Comparison of ENCODE assay signal across 19 mouse cellular contexts in genomic region chr9:78299143-78299542, GRCm38 (mm10). TPM values are rescaled to one million over a fixed set of nuclear protein-coding genes. Genes with fewer than 3 reads are reported as not detected.
DNase-seq lines count a peak whose midpoint lies in the region; ATAC-seq and TF ChIP-seq lines count a peak whose summit lies in the region.
"Not testable (repeated sequence)": the region's sequence is repeated elsewhere in the genome, so short reads cannot be mapped to it uniquely, and the experiment has no call there.
"Had no signal": no experiment of that assay in that cellular context is flagged by ENCODE, and none has a peak within 500 bp of the region (broad histone marks: within the 10 kb centered on the region; RNA-seq: fewer than 3 reads in every experiment).

No protein-coding gene starts in this region.

- peak; percentile 63 for DNase-seq in 3T3-L1 (ENCODE audit: low read depth, low spot score)
- DNase-seq in cerebellum, postnatal 10 days, result peak; percentile 7 to 28
- DNase-seq in lung, postnatal 0 days (ENCODE audit: low spot score), result peak; percentile 36
- DNase-seq in lung, postnatal 36 days, result peak; percentile 15

- H3K27me3 ChIP-seq in intestine, embryonic 15.5 days (replicated peaks); intestine, postnatal 0 days (replicated peaks; ENCODE audit: control insufficient read depth, insufficient read depth, low read length); lung, postnatal 0 days (replicated peaks; ENCODE audit: insufficient read depth, low read length); stomach, embryonic 16.5 days (ENCODE audit: control insufficient read depth, insufficient read depth, low read length): not testable (repeated sequence)

- peak; percentile 86 for ATAC-seq in intestine, embryonic 15.5 days
- peak; percentile 74 for ATAC-seq in intestine, postnatal 0 days
- ATAC-seq in lung, postnatal 0 days, result peak; percentile 59
- peak; percentile 58; the same call in 1 of the 2 replicates for ATAC-seq in stomach, embryonic 16.5 days (ENCODE audit: insufficient read depth, low FRiP score)

- not testable (repeated sequence) for H3K4me2 ChIP-seq in intestine, embryonic 15.5 days (replicated peaks); intestine, postnatal 0 days (replicated peaks; ENCODE audit: low read depth); lung, postnatal 0 days (replicated peaks; ENCODE audit: low read depth, low read length); stomach, embryonic 16.5 days (ENCODE audit: low read depth, low read length)

- H3K4me3 ChIP-seq in intestine, embryonic 15.5 days (replicated peaks); intestine, postnatal 0 days (ENCODE audit: low read depth, low read length); lung, postnatal 0 days (ENCODE audit: low read depth, low read length); stomach, embryonic 16.5 days (replicated peaks; ENCODE audit: low read length): not testable (repeated sequence)

- H3K4me1 ChIP-seq in intestine, embryonic 15.5 days (replicated peaks); intestine, postnatal 0 days (replicated peaks; ENCODE audit: control insufficient read depth, insufficient read depth, low read length); lung, postnatal 0 days (ENCODE audit: insufficient read depth, low read depth, low read length); stomach, embryonic 16.5 days (ENCODE audit: control insufficient read depth, insufficient read depth, low read length): not testable (repeated sequence)

- H3K9me3 ChIP-seq in intestine, embryonic 15.5 days; intestine, postnatal 0 days (ENCODE audit: control insufficient read depth); lung, postnatal 0 days (ENCODE audit: low read length); stomach, embryonic 16.5 days (replicated peaks; ENCODE audit: control insufficient read depth, low read length): not testable (repeated sequence)

- WGBS in intestine, embryonic 15.5 days, result 70% methylated on average over 1 of the region's 1 CpGs
- 20% methylated on average over 1 of the region's 1 CpGs for WGBS in intestine, postnatal 0 days
- WGBS in lung, postnatal 0 days, result 64% methylated on average over 1 of the region's 1 CpGs
- WGBS in stomach, embryonic 16.5 days, result 62% methylated on average over 1 of the region's 1 CpGs

- H3K27ac ChIP-seq in intestine, embryonic 15.5 days; intestine, postnatal 0 days (ENCODE audit: low read depth, low read length); lung, postnatal 0 days (ENCODE audit: low read length); stomach, embryonic 16.5 days (ENCODE audit: low read length): not testable (repeated sequence)

- H3K36me3 ChIP-seq in intestine, embryonic 15.5 days; intestine, postnatal 0 days (ENCODE audit: control insufficient read depth, insufficient read depth); lung, postnatal 0 days (ENCODE audit: insufficient read depth, low read length); stomach, embryonic 16.5 days (ENCODE audit: control insufficient read depth, insufficient read depth, low read length): not testable (repeated sequence)

- H3K9ac ChIP-seq in intestine, embryonic 15.5 days; intestine, postnatal 0 days (ENCODE audit: low read depth, low read length); lung, postnatal 0 days (replicated peaks; ENCODE audit: low read depth); stomach, embryonic 16.5 days (ENCODE audit: low read length): not testable (repeated sequence)

- TF ChIP-seq EP300 in lung, postnatal 0 days (IDR thresholded peaks at IDR 0.05), result not testable (repeated sequence)

- TF ChIP-seq CTCF in intestine, postnatal 0 days (IDR thresholded peaks at IDR 0.05; ENCODE audit: low read depth); lung, postnatal 0 days (IDR thresholded peaks at IDR 0.05): not testable (repeated sequence)

RNA-seq across cellular contexts. Expression of gene Gm10639, which starts 9.4 kb away (rescaled TPM):
- polyA plus RNA-seq in intestine, embryonic 15.5 days (2015; fragmentation: Nextera tagmentation; extraction: Ambion mirVana), result 0.93 and 1.2 TPM in 2 replicates
- 0.69 and 0.70 TPM in 2 replicates for polyA plus RNA-seq in intestine, postnatal 0 days (2015; fragmentation: Nextera tagmentation; extraction: Ambion mirVana)
- polyA plus RNA-seq in lung, postnatal 0 days (2015; fragmentation: Nextera tagmentation; extraction: Ambion mirVana), result 0.29 and 0.68 TPM in 2 replicates
- 0.36 and 0.65 TPM in 2 replicates for polyA plus RNA-seq in stomach, embryonic 16.5 days (2015; fragmentation: Nextera tagmentation; extraction: Ambion mirVana)
- polyA plus RNA-seq: activated CD4-positive, CD25-positive, alpha-beta regulatory T cell, adult 4 months; cerebellum, adult 2 months; embryonic facial prominence, embryonic 11.5 days; embryonic facial prominence, embryonic 13.5 days; erythroblast, embryonic 14.5 days; forebrain, embryonic 10.5 days; forebrain, embryonic 12.5 days; forebrain, embryonic 14.5 days; forebrain, embryonic 16.5 days had no signal

RNA-seq across cellular contexts. Expression of gene Omt2a, which starts 15.5 kb away (rescaled TPM):
- polyA plus RNA-seq in intestine, embryonic 15.5 days (2015; fragmentation: Nextera tagmentation; extraction: Ambion mirVana), result not detected in 2 replicates
- not detected in 2 replicates for polyA plus RNA-seq in intestine, postnatal 0 days (2015; fragmentation: Nextera tagmentation; extraction: Ambion mirVana)
- polyA plus RNA-seq in lung, postnatal 0 days (2015; fragmentation: Nextera tagmentation; extraction: Ambion mirVana), result not detected in 2 replicates
- polyA plus RNA-seq in stomach, embryonic 16.5 days (2015; fragmentation: Nextera tagmentation; extraction: Ambion mirVana), result not detected in 2 replicates
- polyA plus RNA-seq: activated CD4-positive, CD25-positive, alpha-beta regulatory T cell, adult 4 months; C2C12; cerebellum, adult 2 months; embryonic facial prominence, embryonic 11.5 days; embryonic facial prominence, embryonic 13.5 days; embryonic facial prominence, embryonic 15.5 days; erythroblast, embryonic 14.5 days; forebrain, embryonic 10.5 days; forebrain, embryonic 12.5 days; forebrain, embryonic 14.5 days; forebrain, embryonic 16.5 days; Patski had no signal

RNA-seq across cellular contexts. Expression of gene Omt2b, which starts 28.2 kb away (rescaled TPM):
- not detected in 2 replicates for polyA plus RNA-seq in intestine, embryonic 15.5 days (2015; fragmentation: Nextera tagmentation; extraction: Ambion mirVana)
- polyA plus RNA-seq in intestine, postnatal 0 days (2015; fragmentation: Nextera tagmentation; extraction: Ambion mirVana), result not detected in 2 replicates
- not detected in 2 replicates for polyA plus RNA-seq in lung, postnatal 0 days (2015; fragmentation: Nextera tagmentation; extraction: Ambion mirVana)
- not detected in 2 replicates for polyA plus RNA-seq in stomach, embryonic 16.5 days (2015; fragmentation: Nextera tagmentation; extraction: Ambion mirVana)
- polyA plus RNA-seq: activated CD4-positive, CD25-positive, alpha-beta regulatory T cell, adult 4 months; C2C12; cerebellum, adult 2 months; embryonic facial prominence, embryonic 11.5 days; embryonic facial prominence, embryonic 13.5 days; embryonic facial prominence, embryonic 15.5 days; erythroblast, embryonic 14.5 days; forebrain, embryonic 10.5 days; forebrain, embryonic 12.5 days; forebrain, embryonic 14.5 days; forebrain, embryonic 16.5 days; Patski had no signal

RNA-seq across cellular contexts. Expression of gene Gm3776, which starts 42.2 kb away (rescaled TPM):
- polyA plus RNA-seq in intestine, embryonic 15.5 days (2015; fragmentation: Nextera tagmentation; extraction: Ambion mirVana), result 45.9 and 53.7 TPM in 2 replicates
- polyA plus RNA-seq in intestine, postnatal 0 days (2015; fragmentation: Nextera tagmentation; extraction: Ambion mirVana), result 66.1 and 82.0 TPM in 2 replicates
- 0.51 and 0.62 TPM in 2 replicates for polyA plus RNA-seq in lung, postnatal 0 days (2015; fragmentation: Nextera tagmentation; extraction: Ambion mirVana)
- polyA plus RNA-seq in stomach, embryonic 16.5 days (2015; fragmentation: Nextera tagmentation; extraction: Ambion mirVana), result 87.2 and 133 TPM in 2 replicates
- polyA plus RNA-seq: activated CD4-positive, CD25-positive, alpha-beta regulatory T cell, adult 4 months; cerebellum, adult 2 months; embryonic facial prominence, embryonic 11.5 days; embryonic facial prominence, embryonic 13.5 days; erythroblast, embryonic 14.5 days; forebrain, embryonic 10.5 days; forebrain, embryonic 12.5 days; forebrain, embryonic 14.5 days; forebrain, embryonic 16.5 days had no signal

RNA-seq across cellular contexts. Expression of gene Gsta2, which starts 56.4 kb away (rescaled TPM):
- polyA plus RNA-seq in intestine, embryonic 15.5 days (2015; fragmentation: Nextera tagmentation; extraction: Ambion mirVana), result 35.3 and 36.5 TPM in 2 replicates
- polyA plus RNA-seq in intestine, postnatal 0 days (2015; fragmentation: Nextera tagmentation; extraction: Ambion mirVana), result 94.5 and 130 TPM in 2 replicates
- 4.8 and 4.9 TPM in 2 replicates for polyA plus RNA-seq in lung, postnatal 0 days (2015; fragmentation: Nextera tagmentation; extraction: Ambion mirVana)
- polyA plus RNA-seq in stomach, embryonic 16.5 days (2015; fragmentation: Nextera tagmentation; extraction: Ambion mirVana), result 31.3 and 32.1 TPM in 2 replicates
- polyA plus RNA-seq: activated CD4-positive, CD25-positive, alpha-beta regulatory T cell, adult 4 months; cerebellum, adult 2 months; embryonic facial prominence, embryonic 11.5 days; erythroblast, embryonic 14.5 days; forebrain, embryonic 10.5 days; forebrain, embryonic 12.5 days; forebrain, embryonic 14.5 days; forebrain, embryonic 16.5 days had no signal
